Mouse (Mus musculus) hindbrain, embryonic 13.5 days (tissue): ENCODE measurements at regions not wholly inside any gene's neighbourhood (a gene's known extent, or its start where the extent isn't known, plus 50 kb on each side); places are given as distances from the start of the nearest gene placed in this dataset.
"Not testable (repeated sequence)": the region's sequence is repeated elsewhere in the genome, so short reads cannot be mapped to it uniquely, and the experiment has no call there.

Source experiments
- ATAC-seq: fragments of 200-750 bp; cut with Nextera tagmentation; 2 replicates; pipeline ENCODE4 v1.8.0; 2017; ENCODE audit warnings: moderate TSS enrichment; ENCODE audit not compliant: low FRiP score
- H3K27ac ChIP-seq: fragments of 300-500 bp; sonication (generic); 2 replicates; pipeline ENCODE4 v1.5.1; 2015; ENCODE audit warnings: inconsistent platforms, mild to moderate bottlenecking, moderate library complexity
- H3K27me3 ChIP-seq: fragments of 300-500 bp; sonication (generic); 2 replicates; pipeline ENCODE4 v1.6.1; 2015; ENCODE audit warnings: mild to moderate bottlenecking, inconsistent platforms
- H3K36me3 ChIP-seq: fragments of 300-500 bp; sonication (generic); 2 replicates; pipeline ENCODE4 v1.6.1; 2015; ENCODE audit warnings: mild to moderate bottlenecking, inconsistent platforms
- H3K4me1 ChIP-seq: fragments of 300-500 bp; sonication (generic); replicated peaks from 2 replicates; pipeline ENCODE4 v1.6.1; 2015; ENCODE audit warnings: inconsistent platforms
- H3K4me2 ChIP-seq: fragments of 300-500 bp; sonication (generic); 2 replicates; pipeline ENCODE4 v1.6.1; 2015; ENCODE audit warnings: inconsistent platforms, mild to moderate bottlenecking, moderate library complexity
- H3K4me3 ChIP-seq: fragments of 300-500 bp; sonication (generic); 2 replicates; pipeline ENCODE4 v1.5.1; 2015; ENCODE audit warnings: mild to moderate bottlenecking, inconsistent platforms
- H3K9ac ChIP-seq: fragments of 300-500 bp; sonication (generic); 2 replicates; pipeline ENCODE4 v1.6.1; 2015; ENCODE audit warnings: mild to moderate bottlenecking, inconsistent platforms
- H3K9me3 ChIP-seq: fragments of 300-500 bp; sonication (generic); 2 replicates; pipeline ENCODE4 v1.6.1; 2016; ENCODE audit warnings: inconsistent platforms
- WGBS: fragments of 180-500 bp; shearing (Covaris S2); methylation state at CpG from one replicate; pipeline ENCODE4 v1.1.7; 2015; 5-methylcytosine and 5-hydroxymethylcytosine counted together

GRCm38 (mm10) chr9:72192953-72193337 is 81.3 kb upstream of the Tcf12 start:
- H3K4me1 ChIP-seq, H3K4me2 ChIP-seq, H3K27me3 ChIP-seq, H3K4me3 ChIP-seq, H3K36me3 ChIP-seq, H3K27ac ChIP-seq, H3K9ac ChIP-seq, ATAC-seq, H3K9me3 ChIP-seq: not testable (repeated sequence)
- WGBS, result 83% methylated on average over 1 of the region's 1 CpGs

- no peaks in the 10 kb centered on the region for H3K27me3 ChIP-seq
- H3K27ac ChIP-seq, result no peak overlapping the region
- H3K9ac ChIP-seq, result no peak overlapping the region
- no peaks in the 10 kb centered on the region for H3K36me3 ChIP-seq
- no peak for ATAC-seq
- no peak overlapping the region for H3K4me2 ChIP-seq
- H3K4me1 ChIP-seq, result peaks cover 3% of the 10 kb centered on the region; the same call in 1 of the 2 replicates
- H3K4me3 ChIP-seq, result no peak overlapping the region
- no peaks in the 10 kb centered on the region for H3K9me3 ChIP-seq
- WGBS, result 85% methylated on average over 3 of the region's 3 CpGs
Observed at GRCm38 (mm10) chr9:72195348-72195747, 79.3 kb upstream of the Zfp280d start.

DNA sequence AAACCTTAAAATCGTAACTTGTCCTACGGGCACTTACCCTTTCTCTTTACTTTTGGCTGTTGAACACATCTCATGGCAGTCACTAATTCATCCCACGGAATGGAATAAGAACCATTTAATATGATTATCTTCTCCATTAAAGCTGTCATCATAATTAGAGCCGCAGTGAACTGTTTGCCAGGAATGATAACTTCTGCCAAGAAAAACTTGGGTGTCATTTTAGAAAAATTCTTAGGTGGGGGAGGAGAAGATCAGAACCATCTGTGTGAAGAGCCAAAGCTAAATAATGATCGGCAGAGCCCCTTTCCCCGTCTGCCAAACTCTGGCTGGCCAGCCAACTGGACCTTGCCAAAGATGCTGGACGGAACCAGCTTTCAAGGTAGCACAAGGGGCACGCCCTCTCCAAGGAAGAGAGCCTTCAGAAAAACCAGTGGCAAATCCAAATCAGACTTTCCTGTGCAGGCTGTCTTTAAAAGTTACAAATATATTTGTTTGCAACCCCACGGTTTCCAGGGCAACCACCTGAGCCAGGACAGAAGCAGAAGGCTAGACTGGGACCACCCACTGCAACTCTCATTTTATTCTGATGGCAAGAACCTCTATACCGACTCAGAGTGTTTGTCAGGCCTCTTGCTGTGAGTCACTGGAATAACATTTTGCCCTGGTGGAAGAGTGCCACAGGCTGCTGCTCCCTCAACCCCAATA is 77.9 kb upstream of the Zfp280d start:
- no peaks in the 10 kb centered on the region for H3K9me3 ChIP-seq
- no peaks in the 10 kb centered on the region for H3K27me3 ChIP-seq
- no peaks in the 10 kb centered on the region for H3K36me3 ChIP-seq
- no peak overlapping the region for H3K4me3 ChIP-seq
- WGBS, result 76% methylated on average over 10 of the region's 10 CpGs
- H3K27ac ChIP-seq, result no peak overlapping the region
- no peak overlapping the region for H3K9ac ChIP-seq
- no peak overlapping the region for H3K4me2 ChIP-seq
- H3K4me1 ChIP-seq, result peaks cover 2% of the 10 kb centered on the region; the same call in 1 of the 2 replicates
- ATAC-seq, result no peak

DNA sequence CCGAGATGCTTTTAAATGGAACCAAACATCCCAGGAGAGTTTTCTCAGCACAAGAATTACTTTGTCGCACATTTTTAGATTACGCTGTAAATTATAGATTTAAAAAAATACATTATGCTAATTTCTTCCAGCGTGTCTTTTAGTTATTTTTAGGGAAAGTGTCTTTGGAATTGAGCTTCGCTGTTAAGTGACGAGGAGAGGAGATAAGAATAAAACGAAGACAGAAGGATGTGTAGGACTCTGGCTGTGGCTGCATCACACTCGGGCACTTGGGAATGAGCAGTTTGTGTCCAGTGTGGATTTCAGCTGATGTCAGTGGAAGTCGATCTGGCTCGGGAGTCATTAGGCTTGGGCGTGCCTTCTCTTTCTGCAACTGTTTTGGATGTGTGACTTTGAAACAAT is 77.3 kb upstream of the Zfp280d start:
- no peak overlapping the region for H3K4me3 ChIP-seq
- ATAC-seq, result no peak
- H3K9ac ChIP-seq, result no peak overlapping the region
- WGBS, result 83% methylated on average over 11 of the region's 11 CpGs
- no peaks in the 10 kb centered on the region for H3K36me3 ChIP-seq
- no peaks in the 10 kb centered on the region for H3K9me3 ChIP-seq
- no peaks in the 10 kb centered on the region for H3K27me3 ChIP-seq
- no peak overlapping the region for H3K27ac ChIP-seq
- no peak overlapping the region for H3K4me2 ChIP-seq
- H3K4me1 ChIP-seq, result no peaks in the 10 kb centered on the region; the same call in 1 of the 2 replicates

GRCm38 (mm10) chr9:72198976-72199375 is 75.7 kb upstream of the Zfp280d start:
- no peaks in the 10 kb centered on the region for H3K4me1 ChIP-seq
- H3K4me2 ChIP-seq, result no peak overlapping the region
- H3K36me3 ChIP-seq, result no peaks in the 10 kb centered on the region
- no peak overlapping the region for H3K9ac ChIP-seq
- no peaks in the 10 kb centered on the region for H3K9me3 ChIP-seq
- no peak for ATAC-seq
- H3K27ac ChIP-seq, result no peak overlapping the region
- WGBS, result 91% methylated on average over 5 of the region's 5 CpGs
- no peaks in the 10 kb centered on the region for H3K27me3 ChIP-seq
- H3K4me3 ChIP-seq, result no peak overlapping the region

GRCm38 (mm10) chr9:72204357-72204905 is 70.2 kb upstream of the Zfp280d start:
- H3K36me3 ChIP-seq, result no peaks in the 10 kb centered on the region
- no peak overlapping the region for H3K4me3 ChIP-seq
- no peak overlapping the region for H3K4me2 ChIP-seq
- no peak overlapping the region for H3K27ac ChIP-seq
- no peaks in the 10 kb centered on the region for H3K27me3 ChIP-seq
- WGBS, result 95% methylated on average over 2 of the region's 2 CpGs
- H3K4me1 ChIP-seq, result no peaks in the 10 kb centered on the region
- H3K9ac ChIP-seq, result no peak overlapping the region
- ATAC-seq, result no peak
- H3K9me3 ChIP-seq, result no peaks in the 10 kb centered on the region

GRCm38 (mm10) chr9:72205815-72206214 is 68.8 kb upstream of the Zfp280d start:
- Histone ChIP-seq H3K27ac (no peak overlapping the region), H3K9ac (no peak overlapping the region), H3K4me3 (no peak overlapping the region), H3K36me3 (no peaks in the 10 kb centered on the region), H3K4me1 (no peaks in the 10 kb centered on the region), H3K4me2 (no peak overlapping the region), H3K27me3 (no peaks in the 10 kb centered on the region), H3K9me3 (no peaks in the 10 kb centered on the region)
- no peak for ATAC-seq
- 91% methylated on average over 7 of the region's 7 CpGs for WGBS

GRCm38 (mm10) chr9:72206911-72207310 is 67.7 kb upstream of the Zfp280d start:
- H3K27me3 ChIP-seq, result no peaks in the 10 kb centered on the region
- H3K36me3 ChIP-seq, result no peaks in the 10 kb centered on the region
- H3K9ac ChIP-seq, result no peak overlapping the region
- no peaks in the 10 kb centered on the region for H3K4me1 ChIP-seq
- 81% methylated on average over 2 of the region's 2 CpGs for WGBS
- H3K9me3 ChIP-seq, result no peaks in the 10 kb centered on the region
- no peak overlapping the region for H3K4me3 ChIP-seq
- ATAC-seq, result no peak
- H3K27ac ChIP-seq, result no peak overlapping the region
- no peak overlapping the region for H3K4me2 ChIP-seq

- H3K36me3 ChIP-seq, result no peaks in the 10 kb centered on the region
- 69% methylated on average over 7 of the region's 7 CpGs for WGBS
- no peaks in the 10 kb centered on the region for H3K4me1 ChIP-seq
- H3K27me3 ChIP-seq, result no peaks in the 10 kb centered on the region
- no peak overlapping the region for H3K9ac ChIP-seq
- H3K27ac ChIP-seq, result no peak overlapping the region
- no peak for ATAC-seq
- no peaks in the 10 kb centered on the region for H3K9me3 ChIP-seq
- no peak overlapping the region for H3K4me2 ChIP-seq
- no peak overlapping the region for H3K4me3 ChIP-seq
Observed at GRCm38 (mm10) chr9:72208296-72208695, 66.4 kb upstream of the Zfp280d start.

- H3K27ac ChIP-seq, result no peak overlapping the region
- H3K9me3 ChIP-seq, result no peaks in the 10 kb centered on the region
- WGBS, result 70% methylated on average over 11 of the region's 11 CpGs
- no peaks in the 10 kb centered on the region for H3K36me3 ChIP-seq
- no peak overlapping the region for H3K9ac ChIP-seq
- H3K4me2 ChIP-seq, result no peak overlapping the region
- no peak overlapping the region for H3K4me3 ChIP-seq
- no peak for ATAC-seq
- no peaks in the 10 kb centered on the region for H3K27me3 ChIP-seq
- peaks cover 11% of the 10 kb centered on the region for H3K4me1 ChIP-seq
Observed at GRCm38 (mm10) chr9:72217296-72218028, 57.2 kb upstream of the Zfp280d start.

DNA sequence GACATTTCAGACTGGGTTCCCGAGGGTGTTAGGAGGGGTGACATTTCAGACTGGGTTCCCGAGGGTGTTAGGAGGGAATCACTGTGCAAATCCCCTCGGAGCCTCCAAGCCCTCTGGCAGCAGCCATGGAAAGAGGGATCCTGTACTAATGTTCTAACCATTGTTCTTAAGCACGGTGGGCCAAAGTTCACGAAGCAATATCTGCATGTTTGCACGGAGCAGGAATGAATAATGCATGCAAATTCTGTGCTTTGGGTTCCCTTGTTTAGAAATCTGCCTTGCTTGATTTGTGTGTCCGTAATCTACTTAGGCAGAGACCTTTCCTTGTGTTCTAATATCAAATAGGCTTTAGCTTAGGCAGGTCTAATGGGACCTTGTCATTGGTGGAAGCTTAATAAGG is 55.9 kb upstream of the Zfp280d start:
- ATAC-seq, result no peak
- H3K9ac ChIP-seq, result no peak overlapping the region
- H3K36me3 ChIP-seq, result no peaks in the 10 kb centered on the region
- no peak overlapping the region for H3K4me2 ChIP-seq
- 39% methylated on average over 7 of the region's 7 CpGs for WGBS
- no peaks in the 10 kb centered on the region for H3K27me3 ChIP-seq
- H3K4me1 ChIP-seq, result peaks cover 11% of the 10 kb centered on the region
- H3K27ac ChIP-seq, result no peak overlapping the region
- H3K9me3 ChIP-seq, result no peaks in the 10 kb centered on the region
- no peak overlapping the region for H3K4me3 ChIP-seq

GRCm38 (mm10) chr9:72219892-72220291 is 54.8 kb upstream of the Zfp280d start:
- peaks cover 12% of the 10 kb centered on the region for H3K4me1 ChIP-seq
- H3K9me3 ChIP-seq, result no peaks in the 10 kb centered on the region
- no peaks in the 10 kb centered on the region for H3K27me3 ChIP-seq
- no peak overlapping the region for H3K9ac ChIP-seq
- no peak for ATAC-seq
- H3K4me2 ChIP-seq, result no peak overlapping the region
- H3K4me3 ChIP-seq, result no peak overlapping the region
- no peak overlapping the region for H3K27ac ChIP-seq
- 91% methylated on average over 12 of the region's 12 CpGs for WGBS
- H3K36me3 ChIP-seq, result no peaks in the 10 kb centered on the region

- H3K9me3 ChIP-seq, result no peaks in the 10 kb centered on the region
- ATAC-seq, result no peak
- H3K36me3 ChIP-seq, result no peaks in the 10 kb centered on the region
- no peak overlapping the region for H3K9ac ChIP-seq
- H3K4me1 ChIP-seq, result peaks cover 14% of the 10 kb centered on the region
- H3K4me2 ChIP-seq, result no peak overlapping the region
- no peak overlapping the region for H3K27ac ChIP-seq
- H3K27me3 ChIP-seq, result no peaks in the 10 kb centered on the region
- H3K4me3 ChIP-seq, result no peak overlapping the region
- 87% methylated on average over 5 of the region's 5 CpGs for WGBS
Observed at GRCm38 (mm10) chr9:72221333-72221732, 53.3 kb upstream of the Zfp280d start.
